Mouse (Mus musculus): ENCODE measurements at regions not wholly inside any gene's neighbourhood (a gene's known extent, or its start where the extent isn't known, plus 50 kb on each side); places are given as distances from the start of the nearest gene placed in this dataset.

GRCm38 (mm10) chr6:117662635-117663034 is 178.3 kb upstream of the Zfp637 start:
- H3K36me3 ChIP-seq (ENCODE audit: insufficient read depth, low read length): no peaks in the 10 kb centered on the region
- ATAC-seq (replicated peaks; ENCODE audit: low FRiP score, low read depth) (no peak), DNase-seq (ENCODE audit: low spot score) (no peak)
- WGBS: 95% methylated on average over 1 of the region's 1 CpGs
- no peak overlapping the region for H3K9ac ChIP-seq (ENCODE audit: low read depth, low read length)
- no peak overlapping the region for H3K4me3 ChIP-seq (replicated peaks; ENCODE audit: low read depth, low read length)
- H3K4me1 ChIP-seq (replicated peaks; ENCODE audit: insufficient read depth, low read length): no peaks in the 10 kb centered on the region
- no peak overlapping the region for H3K27ac ChIP-seq
- no peak overlapping the region for H3K4me2 ChIP-seq (ENCODE audit: low read length)
- TF ChIP-seq CTCF (IDR thresholded peaks at IDR 0.05; ENCODE audit: low read depth): no peak
- no peaks in the 10 kb centered on the region for H3K27me3 ChIP-seq (ENCODE audit: insufficient read depth, low read length)
- no peaks in the 10 kb centered on the region for H3K9me3 ChIP-seq (replicated peaks; ENCODE audit: low read length)

- H3K9ac ChIP-seq (ENCODE audit: low read depth, low read length): no peak overlapping the region
- no peaks in the 10 kb centered on the region for H3K9me3 ChIP-seq (replicated peaks; ENCODE audit: low read length)
- no peak for TF ChIP-seq CTCF (IDR thresholded peaks at IDR 0.05; ENCODE audit: low read depth)
- no peak overlapping the region for H3K4me3 ChIP-seq (replicated peaks; ENCODE audit: low read depth, low read length)
- H3K4me2 ChIP-seq (ENCODE audit: low read length): no peak overlapping the region
- no peaks in the 10 kb centered on the region for H3K27me3 ChIP-seq (ENCODE audit: insufficient read depth, low read length)
- no peak overlapping the region for H3K27ac ChIP-seq
- H3K36me3 ChIP-seq (ENCODE audit: insufficient read depth, low read length): no peaks in the 10 kb centered on the region
- WGBS: 77% methylated on average over 3 of the region's 3 CpGs
- no peak for DNase-seq (ENCODE audit: low spot score)
- no peak for ATAC-seq (replicated peaks; ENCODE audit: low FRiP score, low read depth)
- H3K4me1 ChIP-seq (replicated peaks; ENCODE audit: insufficient read depth, low read length): no peaks in the 10 kb centered on the region
These were observed 170.6 kb upstream of the Zfp637 start for GRCm38 (mm10) chr6:117670337-117670736.

- no peak overlapping the region for H3K9ac ChIP-seq (ENCODE audit: low read depth, low read length)
- ATAC-seq (replicated peaks; ENCODE audit: low FRiP score, low read depth) (no peak), DNase-seq (ENCODE audit: low spot score) (peak; percentile 76)
- no peaks in the 10 kb centered on the region for H3K9me3 ChIP-seq (replicated peaks; ENCODE audit: low read length)
- WGBS: 53% methylated on average over 17 of the region's 17 CpGs
- no peaks in the 10 kb centered on the region for H3K4me1 ChIP-seq (replicated peaks; ENCODE audit: insufficient read depth, low read length)
- no peak for TF ChIP-seq CTCF (IDR thresholded peaks at IDR 0.05; ENCODE audit: low read depth)
- H3K4me2 ChIP-seq (ENCODE audit: low read length): no peak overlapping the region
- H3K4me3 ChIP-seq (replicated peaks; ENCODE audit: low read depth, low read length): no peak overlapping the region
- no peaks in the 10 kb centered on the region for H3K36me3 ChIP-seq (ENCODE audit: insufficient read depth, low read length)
- H3K27me3 ChIP-seq (ENCODE audit: insufficient read depth, low read length): no peaks in the 10 kb centered on the region
- no peak overlapping the region for H3K27ac ChIP-seq
These were observed 170.0 kb upstream of the Zfp637 start for GRCm38 (mm10) chr6:117670792-117671525.

- WGBS: 61% methylated on average over 15 of the region's 15 CpGs
- DNase-seq (ENCODE audit: low spot score): peak; percentile 62
These were observed 165.8 kb upstream of the Zfp637 start for GRCm38 (mm10) chr6:117675059-117675800.

GRCm38 (mm10) chr6:117676064-117676821 is 164.7 kb upstream of the Zfp637 start:
- ATAC-seq (replicated peaks; ENCODE audit: low FRiP score, low read depth): 0 out of 2 replicates have a peak, but pooled peaks have one; percentile 55
- H3K9ac ChIP-seq (ENCODE audit: low read depth, low read length): no peak overlapping the region
- no peak overlapping the region for H3K4me2 ChIP-seq (ENCODE audit: low read length)
- H3K9me3 ChIP-seq (replicated peaks; ENCODE audit: low read length): no peaks in the 10 kb centered on the region
- WGBS: 31% methylated on average over 10 of the region's 10 CpGs
- no peak for TF ChIP-seq CTCF (IDR thresholded peaks at IDR 0.05; ENCODE audit: low read depth)
- peaks cover 6% of the 10 kb centered on the region; the same call in 1 of the 2 replicates for H3K4me1 ChIP-seq (replicated peaks; ENCODE audit: insufficient read depth, low read length)
- H3K27me3 ChIP-seq (ENCODE audit: insufficient read depth, low read length): no peaks in the 10 kb centered on the region
- H3K4me3 ChIP-seq (replicated peaks; ENCODE audit: low read depth, low read length): no peak overlapping the region
- peak; percentile 80 for DNase-seq (ENCODE audit: low spot score)
- H3K27ac ChIP-seq: 0 out of 2 replicates have a peak overlapping the region, but pooled peaks have one; percentile 6
- H3K36me3 ChIP-seq (ENCODE audit: insufficient read depth, low read length): no peaks in the 10 kb centered on the region

More at GRCm38 (mm10) chr6:117675059-117675800, 165.8 kb upstream of the Zfp637 start:
- no peak for ATAC-seq (replicated peaks; ENCODE audit: low FRiP score, low read depth)
- Histone ChIP-seq H3K36me3 (ENCODE audit: insufficient read depth, low read length) (no peaks in the 10 kb centered on the region), H3K27me3 (ENCODE audit: insufficient read depth, low read length) (no peaks in the 10 kb centered on the region), H3K9ac (ENCODE audit: low read depth, low read length) (no peak overlapping the region), H3K4me2 (ENCODE audit: low read length) (no peak overlapping the region), H3K9me3 (replicated peaks; ENCODE audit: low read length) (no peaks in the 10 kb centered on the region), H3K4me1 (replicated peaks; ENCODE audit: insufficient read depth, low read length) (peaks cover 6% of the 10 kb centered on the region; the same call in 1 of the 2 replicates), H3K27ac (no peak overlapping the region), H3K4me3 (replicated peaks; ENCODE audit: low read depth, low read length) (no peak overlapping the region)
- peak; percentile 95 for TF ChIP-seq CTCF (IDR thresholded peaks at IDR 0.05; ENCODE audit: low read depth)

GRCm38 (mm10) chr6:117677062-117677461 is 163.9 kb upstream of the Zfp637 start:
- Histone ChIP-seq H3K27me3 (ENCODE audit: insufficient read depth, low read length) (no peaks in the 10 kb centered on the region), H3K4me3 (replicated peaks; ENCODE audit: low read depth, low read length) (no peak overlapping the region), H3K4me2 (ENCODE audit: low read length) (no peak overlapping the region), H3K9me3 (replicated peaks; ENCODE audit: low read length) (no peaks in the 10 kb centered on the region), H3K27ac (no peak overlapping the region), H3K36me3 (ENCODE audit: insufficient read depth, low read length) (no peaks in the 10 kb centered on the region), H3K9ac (ENCODE audit: low read depth, low read length) (no peak overlapping the region), H3K4me1 (replicated peaks; ENCODE audit: insufficient read depth, low read length) (peaks cover 6% of the 10 kb centered on the region; the same call in 1 of the 2 replicates)
- ATAC-seq (replicated peaks; ENCODE audit: low FRiP score, low read depth) (no peak), DNase-seq (ENCODE audit: low spot score) (no peak)
- 47% methylated on average over 7 of the region's 7 CpGs for WGBS
- TF ChIP-seq CTCF (IDR thresholded peaks at IDR 0.05; ENCODE audit: low read depth): no peak
